Mouse (Mus musculus): ENCODE results near the gene Man1b1. TPM values are rescaled to one million over a fixed set of nuclear protein-coding genes. Genes with fewer than 3 reads are reported as not detected.
A peak's percentile ranks its signal among the peaks of the same experiment; 100 is the strongest.

Man1b1 gene
- polyA plus RNA-seq, 2 experiments, result 6.6 to 25.4 TPM

GRCm38 (mm10) chr2:25291184-25292053 is 40.7 kb upstream of the Man1b1 start:
- ATAC-seq (ENCODE audit: insufficient read depth), result no peak
- Histone ChIP-seq H3K36me3 (replicated peaks; ENCODE audit: control insufficient read depth, insufficient read depth, low read depth) (no peaks in the 10 kb centered on the region), H3K4me2 (ENCODE audit: low read depth) (no peak overlapping the region), H3K9me3 (ENCODE audit: control insufficient read depth, low read length) (no peaks in the 10 kb centered on the region), H3K4me3 (ENCODE audit: insufficient read depth in 1 of 2, low read depth in 2 of 2, low read length in 2 of 2) (no peak overlapping the region), H3K27me3 (ENCODE audit: control insufficient read depth, insufficient read depth, low read length) (peaks cover 47% of the 10 kb centered on the region), H3K9ac (replicated peaks) (no peak overlapping the region), H3K27ac (no peak overlapping the region), H3K4me1 (replicated peaks; ENCODE audit: control insufficient read depth in 2 of 2, insufficient read depth in 2 of 2, low read length in 1 of 2) (peaks cover 0 to 6% of the 10 kb centered on the region in 2 experiments; a peak in 1 of 4 replicates)
- 8% methylated on average over 31 of the region's 32 CpGs for WGBS (ENCODE audit: insufficient replicate concordance)
- no peak for TF ChIP-seq CTCF (IDR thresholded peaks at IDR 0.05; ENCODE audit: low read depth)
- no peak for TF ChIP-seq EP300 (IDR thresholded peaks at IDR 0.05; ENCODE audit: low read depth)
- DNase-seq (ENCODE audit: low read depth in 3 of 3, low spot score in 3 of 3), result no peak

- H3K4me1 ChIP-seq (replicated peaks; ENCODE audit: control insufficient read depth in 2 of 2, insufficient read depth in 2 of 2, low read length in 1 of 2), result 0 out of 4 replicates have a peak, but pooled peaks cover 0 to 3% of the 10 kb centered on the region in 2 experiments
- H3K4me2 ChIP-seq (ENCODE audit: low read depth), result peak overlapping the region; percentile 33
- peak overlapping the region in 1 of 2 experiments; percentile 25; a peak in 2 of 4 replicates for H3K4me3 ChIP-seq (ENCODE audit: insufficient read depth in 1 of 2, low read depth in 2 of 2, low read length in 2 of 2)
- H3K27me3 ChIP-seq (ENCODE audit: control insufficient read depth, insufficient read depth, low read length), result peaks cover 47% of the 10 kb centered on the region
- no peaks in the 10 kb centered on the region for H3K36me3 ChIP-seq (replicated peaks; ENCODE audit: control insufficient read depth, insufficient read depth, low read depth)
- H3K9me3 ChIP-seq (ENCODE audit: control insufficient read depth, low read length), result no peaks in the 10 kb centered on the region
- H3K27ac ChIP-seq, result no peak overlapping the region
- 11% methylated on average over 39 of the region's 43 CpGs for WGBS (ENCODE audit: insufficient replicate concordance)
- H3K9ac ChIP-seq (replicated peaks), result no peak overlapping the region
- TF ChIP-seq CTCF (IDR thresholded peaks at IDR 0.05; ENCODE audit: low read depth), result no peak
- TF ChIP-seq EP300 (IDR thresholded peaks at IDR 0.05; ENCODE audit: low read depth), result no peak
- ATAC-seq (ENCODE audit: insufficient read depth), result no peak
- no peak for DNase-seq (ENCODE audit: low read depth in 3 of 3, low spot score in 3 of 3)
Observed at GRCm38 (mm10) chr2:25292054-25292544, 40.0 kb upstream of the Man1b1 start.

- TF ChIP-seq CTCF (IDR thresholded peaks at IDR 0.05; ENCODE audit: low read depth), result peak; percentile 92
- TF ChIP-seq EP300 (IDR thresholded peaks at IDR 0.05; ENCODE audit: low read depth), result no peak
- peaks cover 50% of the 10 kb centered on the region for H3K27me3 ChIP-seq (ENCODE audit: control insufficient read depth, insufficient read depth, low read length)
- WGBS (ENCODE audit: insufficient replicate concordance), result 0% methylated on average over 1 of the region's 1 CpGs
- DNase-seq (ENCODE audit: low read depth in 3 of 3, low spot score in 3 of 3) (peak in 2 of 3 experiments; percentile 26 to 38), ATAC-seq (ENCODE audit: insufficient read depth) (no peak)
- no peaks in the 10 kb centered on the region for H3K36me3 ChIP-seq (replicated peaks; ENCODE audit: control insufficient read depth, insufficient read depth, low read depth)
- H3K4me3 ChIP-seq (ENCODE audit: insufficient read depth in 1 of 2, low read depth in 2 of 2, low read length in 2 of 2), result no peak overlapping the region
- no peak overlapping the region for H3K27ac ChIP-seq
- no peak overlapping the region for H3K9ac ChIP-seq (replicated peaks)
- H3K4me1 ChIP-seq (replicated peaks; ENCODE audit: control insufficient read depth in 2 of 2, insufficient read depth in 2 of 2, low read length in 1 of 2), result no peaks in the 10 kb centered on the region
- H3K4me2 ChIP-seq (ENCODE audit: low read depth), result no peak overlapping the region
- no peaks in the 10 kb centered on the region for H3K9me3 ChIP-seq (ENCODE audit: control insufficient read depth, low read length)
Observed at GRCm38 (mm10) chr2:25292856-25293255, 39.3 kb upstream of the Man1b1 start.

- no peak overlapping the region for H3K4me2 ChIP-seq (ENCODE audit: low read depth)
- H3K27ac ChIP-seq, result no peak overlapping the region
- H3K4me3 ChIP-seq (ENCODE audit: insufficient read depth in 1 of 2, low read depth in 2 of 2, low read length in 2 of 2), result no peak overlapping the region
- H3K9ac ChIP-seq (replicated peaks), result no peak overlapping the region
- DNase-seq (ENCODE audit: low read depth in 3 of 3, low spot score in 3 of 3) (no peak), ATAC-seq (ENCODE audit: insufficient read depth) (no peak)
- peaks cover 45% of the 10 kb centered on the region for H3K27me3 ChIP-seq (ENCODE audit: control insufficient read depth, insufficient read depth, low read length)
- H3K4me1 ChIP-seq (replicated peaks; ENCODE audit: control insufficient read depth in 2 of 2, insufficient read depth in 2 of 2, low read length in 1 of 2), result no peaks in the 10 kb centered on the region
- TF ChIP-seq CTCF (IDR thresholded peaks at IDR 0.05; ENCODE audit: low read depth), result no peak
- no peak for TF ChIP-seq EP300 (IDR thresholded peaks at IDR 0.05; ENCODE audit: low read depth)
- H3K36me3 ChIP-seq (replicated peaks; ENCODE audit: control insufficient read depth, insufficient read depth, low read depth), result no peaks in the 10 kb centered on the region
- WGBS (ENCODE audit: insufficient replicate concordance), result 49% methylated on average over 9 of the region's 9 CpGs
- no peaks in the 10 kb centered on the region for H3K9me3 ChIP-seq (ENCODE audit: control insufficient read depth, low read length)
Observed at GRCm38 (mm10) chr2:25293706-25294105, 38.4 kb upstream of the Man1b1 start.

GRCm38 (mm10) chr2:25297093-25297492 is 35.0 kb upstream of the Man1b1 start:
- no peak for TF ChIP-seq EP300 (IDR thresholded peaks at IDR 0.05; ENCODE audit: low read depth)
- Histone ChIP-seq H3K27ac (no peak overlapping the region), H3K27me3 (ENCODE audit: control insufficient read depth, insufficient read depth, low read length) (peaks cover 11% of the 10 kb centered on the region), H3K4me1 (replicated peaks; ENCODE audit: control insufficient read depth in 2 of 2, insufficient read depth in 2 of 2, low read length in 1 of 2) (no peaks in the 10 kb centered on the region), H3K36me3 (replicated peaks; ENCODE audit: control insufficient read depth, insufficient read depth, low read depth) (no peaks in the 10 kb centered on the region), H3K9ac (replicated peaks) (no peak overlapping the region), H3K9me3 (ENCODE audit: control insufficient read depth, low read length) (no peaks in the 10 kb centered on the region), H3K4me2 (ENCODE audit: low read depth) (no peak overlapping the region), H3K4me3 (ENCODE audit: insufficient read depth in 1 of 2, low read depth in 2 of 2, low read length in 2 of 2) (no peak overlapping the region)
- DNase-seq (ENCODE audit: low read depth in 3 of 3, low spot score in 3 of 3) (no peak), ATAC-seq (ENCODE audit: insufficient read depth) (no peak)
- 60% methylated on average over 8 of the region's 8 CpGs for WGBS (ENCODE audit: insufficient replicate concordance)
